Mouse (Mus musculus): ENCODE data around the gene Olfr506.

Olfr506 gene

DNA sequence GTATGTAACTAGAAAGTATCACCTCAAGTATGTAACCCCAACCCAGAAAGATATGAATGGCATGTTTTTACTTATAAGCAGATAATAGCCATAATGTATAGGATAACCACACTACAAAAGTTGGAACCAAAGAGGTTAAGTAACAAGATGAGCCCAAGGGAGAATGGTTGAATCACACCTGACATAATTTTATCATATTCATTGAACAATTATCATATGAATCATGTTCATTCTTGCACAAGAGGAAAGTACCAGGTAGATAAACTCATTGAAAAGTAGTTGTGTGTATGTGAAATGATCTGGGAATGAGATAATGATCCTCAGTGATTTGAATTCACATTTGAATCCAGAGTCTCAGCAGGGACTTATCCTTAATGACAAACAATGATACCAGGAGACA lies at the start of gene Olfr506:
Gene Olfr506, plus strand, starts transcription at position 301 of the 400 bp plus-strand sequence.
- DNase-seq (ENCODE audit: low read depth, low spot score): peak; percentile 9

GRCm38 (mm10) chr7:108565693-108566092 lies 44.9 kb upstream of the Olfr506 start, which contains the start of gene Olfr504:
TSS of gene Olfr504 (minus strand) at chr7:108565793.
- no peak for DNase-seq (ENCODE audit: low read depth, low spot score)

GRCm38 (mm10) chr7:108589797-108590196 lies 20.8 kb upstream of the Olfr506 start:
- DNase-seq (ENCODE audit: low read depth, low spot score): no peak

DNA sequence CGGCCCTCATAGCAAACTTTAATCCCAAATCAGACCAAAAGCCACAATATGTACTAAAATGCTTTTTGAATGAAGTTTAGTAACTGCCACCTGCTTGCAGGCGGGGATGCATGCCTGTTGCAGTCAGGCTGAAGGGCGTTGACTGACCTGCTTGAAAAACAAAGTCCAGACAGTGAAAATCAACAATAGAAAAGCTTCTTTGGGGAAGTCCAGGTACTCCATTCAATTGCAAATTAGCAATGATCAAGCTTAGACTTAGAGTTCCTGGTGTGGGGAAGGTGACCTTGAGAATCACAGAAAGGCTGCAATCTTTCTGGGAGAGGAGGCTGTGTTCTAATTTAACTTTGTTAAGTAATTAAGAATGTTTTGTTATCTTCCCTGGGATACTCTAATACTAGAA lies 8.7 kb upstream of the Olfr506 start:
- peak; percentile 88 for DNase-seq (ENCODE audit: low read depth, low spot score)

GRCm38 (mm10) chr7:108614110-108614509 lies 3.5 kb downstream of the Olfr506 start:
- DNase-seq (ENCODE audit: low read depth, low spot score): peak; percentile 86

DNA sequence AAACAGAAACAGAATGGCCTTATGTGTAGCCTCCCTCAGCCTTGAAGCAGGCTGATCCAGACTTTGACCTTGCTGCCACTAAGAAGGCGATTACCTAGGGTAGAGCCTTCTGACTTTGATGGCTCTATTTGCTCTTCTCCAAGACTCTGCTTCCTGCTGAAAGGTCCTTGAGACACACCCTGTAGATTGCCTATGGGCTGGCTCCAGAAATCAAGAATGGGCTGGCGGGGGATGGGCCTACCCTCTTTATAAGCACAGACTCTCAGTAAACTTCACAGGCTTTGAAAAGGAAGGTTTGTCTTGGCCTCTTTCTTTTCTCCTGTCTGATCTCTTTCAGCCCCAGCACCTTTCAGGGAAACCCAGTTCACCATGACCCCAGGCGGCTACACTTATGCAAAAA lies 6.2 kb downstream of the Olfr506 start:
- peak; percentile 90 for DNase-seq (ENCODE audit: low read depth, low spot score)

- no peak for DNase-seq (ENCODE audit: low read depth, low spot score)
These were observed 10.9 kb downstream of the Olfr506 start, which contains the start of gene Olfr507 for GRCm38 (mm10) chr7:108621514-108621913. TSS of gene Olfr507 (plus strand) at chr7:108621814.

DNA sequence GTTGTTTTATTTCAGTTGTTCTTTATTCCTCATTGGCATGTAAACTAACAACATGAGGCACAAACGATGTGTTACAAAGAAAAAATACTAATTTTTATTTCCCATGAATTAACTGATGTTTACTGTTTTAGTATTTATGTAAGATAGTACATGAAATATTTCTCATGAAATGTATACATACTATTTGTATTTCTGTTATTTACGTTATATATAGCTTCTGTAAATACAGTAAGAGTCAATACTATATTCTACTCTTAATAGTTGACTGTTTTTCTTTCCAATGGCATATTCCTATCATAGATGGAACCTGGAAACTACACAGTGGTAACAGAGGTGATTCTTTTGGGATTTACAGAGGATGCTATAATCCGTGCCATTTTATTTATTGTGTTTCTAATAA lies 19.1 kb downstream of the Olfr506 start, which contains the start of gene Olfr508:
Gene Olfr508, plus strand, starts transcription at position 301 of the 400 bp plus-strand sequence.
- DNase-seq (ENCODE audit: low read depth, low spot score): no peak

DNA sequence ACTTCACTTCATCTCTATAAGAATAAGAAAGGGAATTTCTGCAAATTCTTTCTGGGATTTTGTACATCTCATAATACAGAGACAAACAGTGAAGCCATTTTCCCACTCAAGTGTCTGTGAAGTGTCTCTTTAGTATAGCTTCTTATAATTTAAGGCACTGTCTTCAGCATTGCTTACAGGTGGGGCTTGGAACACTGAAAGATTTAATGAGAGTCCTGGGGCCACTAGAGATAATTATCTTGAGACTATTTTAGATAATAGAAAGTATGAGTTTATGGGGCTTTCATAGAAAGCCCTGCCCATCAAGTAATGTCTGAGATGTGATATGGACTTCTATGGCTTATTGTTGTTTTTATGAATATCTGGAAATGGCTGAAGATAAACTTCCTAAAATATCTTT lies 41.2 kb downstream of the Olfr506 start, which contains the start of gene Olfr509:
Gene Olfr509, minus strand, starts transcription at position 101 of the 400 bp plus-strand sequence.
- no peak for DNase-seq (ENCODE audit: low read depth, low spot score)

- peak; percentile 91 for DNase-seq (ENCODE audit: low read depth, low spot score)
These were observed 51.8 kb downstream of the Olfr506 start for GRCm38 (mm10) chr7:108662419-108662818.
